Mouse (Mus musculus): ENCODE data around the gene Hmg20a. TPM values are rescaled to one million over a fixed set of nuclear protein-coding genes. Genes with fewer than 3 reads are reported as not detected.

Hmg20a gene
- polyA plus RNA-seq, 1 experiment from 2014 or later = 42.7 TPM

DNA sequence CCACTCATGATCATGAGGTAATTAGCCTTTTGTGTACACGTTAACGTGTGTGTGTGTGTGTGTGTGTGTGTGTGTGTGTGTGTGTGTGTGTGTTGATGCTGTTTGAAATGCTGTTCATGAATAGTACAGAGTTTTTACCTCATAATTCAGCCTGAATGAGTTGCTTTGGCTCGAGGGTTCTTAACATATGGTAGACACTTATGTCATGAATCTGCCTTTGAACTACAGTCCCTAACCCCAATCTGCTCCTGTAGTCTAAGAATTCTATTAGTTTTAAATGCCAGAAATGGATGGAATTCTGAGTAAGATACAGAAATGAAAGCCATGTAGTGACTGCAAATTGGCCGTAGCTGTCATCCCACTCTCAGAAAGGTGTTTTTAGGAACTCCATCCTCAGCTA, 64.2 kb downstream of the Hmg20a start:
- no peak overlapping the region for H3K4me2 ChIP-seq (replicated peaks)
- no peak for ATAC-seq
- H3K27ac ChIP-seq = no peak overlapping the region
- H3K4me1 ChIP-seq (replicated peaks) = no peaks in the 10 kb centered on the region
- H3K9ac ChIP-seq = no peak overlapping the region
- no peaks in the 10 kb centered on the region for H3K27me3 ChIP-seq (replicated peaks)
- WGBS = 87% methylated on average over 4 of the region's 4 CpGs
- no peaks in the 10 kb centered on the region for H3K9me3 ChIP-seq
- H3K4me3 ChIP-seq (replicated peaks) = no peak overlapping the region
- peaks cover 6% of the 10 kb centered on the region; the same call in 1 of the 2 replicates for H3K36me3 ChIP-seq

DNA sequence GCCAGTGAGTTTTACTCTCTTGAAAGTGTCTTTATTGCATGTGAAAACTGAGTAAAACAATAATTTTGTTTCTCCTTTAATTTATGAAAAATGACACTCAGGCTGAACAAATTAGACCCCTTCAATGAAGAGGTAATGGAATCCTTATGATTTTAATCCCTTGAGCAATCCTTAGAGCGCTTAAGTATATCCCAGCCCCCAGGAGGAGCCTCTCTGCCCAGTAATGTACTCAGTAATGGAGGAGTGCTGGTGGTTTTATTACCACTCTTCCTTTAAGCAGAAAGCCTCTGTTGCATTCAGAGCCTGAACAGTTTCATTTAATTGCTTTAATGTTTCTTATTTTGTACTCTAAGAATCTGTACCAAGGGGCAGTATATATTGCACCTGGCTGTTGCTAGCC, 67.0 kb downstream of the Hmg20a start:
- H3K27me3 ChIP-seq (replicated peaks) = no peaks in the 10 kb centered on the region
- no peak overlapping the region for H3K4me2 ChIP-seq (replicated peaks)
- 85% methylated on average over 1 of the region's 1 CpGs for whole genome bisulfite sequencing
- no peak overlapping the region for H3K4me3 ChIP-seq (replicated peaks)
- H3K27ac ChIP-seq = no peak overlapping the region
- no peaks in the 10 kb centered on the region for H3K9me3 ChIP-seq
- no peaks in the 10 kb centered on the region for H3K4me1 ChIP-seq (replicated peaks)
- no peak for ATAC-seq
- H3K9ac ChIP-seq = no peak overlapping the region
- peaks cover 12% of the 10 kb centered on the region for H3K36me3 ChIP-seq

DNA sequence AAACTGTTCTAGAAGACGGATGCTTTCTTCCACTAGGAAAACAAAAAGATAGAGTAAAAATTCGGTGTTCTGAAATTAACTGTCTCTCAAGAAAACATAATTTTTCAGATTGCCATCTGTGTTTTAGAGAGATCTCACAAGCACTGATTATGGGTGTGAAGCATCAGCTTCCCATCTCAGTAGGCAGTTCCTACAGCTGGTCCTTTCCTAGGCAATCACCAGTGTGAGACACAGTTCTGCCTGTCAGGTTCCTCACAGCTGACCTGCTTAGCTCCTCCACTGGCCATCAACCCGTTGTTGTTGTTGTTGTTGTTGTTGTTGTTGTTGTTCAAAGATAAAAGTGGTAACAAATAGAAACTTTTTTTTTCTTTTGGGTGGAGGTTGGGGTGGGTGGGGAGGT, 67.7 kb downstream of the Hmg20a start:
- no peaks in the 10 kb centered on the region for H3K9me3 ChIP-seq
- no peaks in the 10 kb centered on the region for H3K4me1 ChIP-seq (replicated peaks)
- H3K9ac ChIP-seq = no peak overlapping the region
- WGBS = 82% methylated on average over 3 of the region's 3 CpGs
- no peak overlapping the region for H3K27ac ChIP-seq
- no peaks in the 10 kb centered on the region for H3K27me3 ChIP-seq (replicated peaks)
- peaks cover 14% of the 10 kb centered on the region for H3K36me3 ChIP-seq
- ATAC-seq = no peak
- no peak overlapping the region for H3K4me2 ChIP-seq (replicated peaks)
- no peak overlapping the region for H3K4me3 ChIP-seq (replicated peaks)

DNA sequence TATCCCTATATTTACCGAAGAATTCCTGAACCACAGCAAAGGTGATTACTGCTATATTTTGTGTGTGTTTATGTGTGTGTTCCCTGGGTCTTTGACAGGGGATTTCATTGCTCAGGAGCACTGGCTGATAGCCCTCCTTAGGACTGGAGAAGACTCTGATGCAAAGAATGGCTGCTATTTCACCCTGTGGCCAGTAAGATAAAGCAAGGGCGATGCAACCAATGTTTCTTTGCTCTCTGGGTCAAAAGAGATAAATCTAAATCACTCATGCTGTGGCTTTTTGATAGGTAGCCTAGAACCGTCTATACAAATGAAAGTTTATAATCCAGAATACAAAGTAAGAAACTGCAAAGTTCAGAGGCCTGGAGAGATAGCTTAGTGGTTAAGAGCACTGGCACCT, 69.2 kb downstream of the Hmg20a start:
- no peak for ATAC-seq
- Histone ChIP-seq H3K4me3 (replicated peaks) (no peak overlapping the region), H3K27me3 (replicated peaks) (no peaks in the 10 kb centered on the region), H3K9me3 (no peaks in the 10 kb centered on the region), H3K4me2 (replicated peaks) (no peak overlapping the region), H3K36me3 (peaks cover 16% of the 10 kb centered on the region), H3K9ac (no peak overlapping the region), H3K27ac (no peak overlapping the region), H3K4me1 (replicated peaks) (no peaks in the 10 kb centered on the region)
- 91% methylated on average over 3 of the region's 3 CpGs for WGBS

DNA sequence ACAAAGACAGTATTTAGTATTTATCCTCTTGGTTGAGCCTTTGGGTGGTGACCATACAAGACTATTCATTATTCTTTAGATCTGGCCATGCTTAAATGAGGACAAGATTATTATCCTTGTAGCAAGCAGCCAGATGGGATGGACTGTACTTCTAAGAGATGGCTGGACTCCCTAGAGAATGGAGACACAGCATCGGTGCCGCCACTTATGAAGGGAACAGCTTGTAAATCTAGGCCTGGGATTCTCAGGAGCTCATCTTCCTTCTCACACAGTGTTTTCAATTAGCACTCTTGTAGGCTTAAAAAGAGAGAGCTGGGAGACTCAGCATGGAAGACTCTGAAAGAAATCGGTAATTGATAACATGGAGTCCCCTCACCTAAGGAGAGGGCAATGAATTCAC, 74.0 kb downstream of the Hmg20a start:
- WGBS = 85% methylated on average over 3 of the region's 3 CpGs
- Histone ChIP-seq H3K4me1 (replicated peaks) (0 out of 2 replicates have a peak, but pooled peaks cover 8% of the 10 kb centered on the region), H3K4me2 (replicated peaks) (no peak overlapping the region), H3K36me3 (peaks cover 16% of the 10 kb centered on the region), H3K4me3 (replicated peaks) (no peak overlapping the region), H3K9ac (no peak overlapping the region), H3K27me3 (replicated peaks) (no peaks in the 10 kb centered on the region), H3K27ac (0 out of 2 replicates have a peak overlapping the region, but pooled peaks have one; percentile 9), H3K9me3 (no peaks in the 10 kb centered on the region)
- ATAC-seq = no peak

DNA sequence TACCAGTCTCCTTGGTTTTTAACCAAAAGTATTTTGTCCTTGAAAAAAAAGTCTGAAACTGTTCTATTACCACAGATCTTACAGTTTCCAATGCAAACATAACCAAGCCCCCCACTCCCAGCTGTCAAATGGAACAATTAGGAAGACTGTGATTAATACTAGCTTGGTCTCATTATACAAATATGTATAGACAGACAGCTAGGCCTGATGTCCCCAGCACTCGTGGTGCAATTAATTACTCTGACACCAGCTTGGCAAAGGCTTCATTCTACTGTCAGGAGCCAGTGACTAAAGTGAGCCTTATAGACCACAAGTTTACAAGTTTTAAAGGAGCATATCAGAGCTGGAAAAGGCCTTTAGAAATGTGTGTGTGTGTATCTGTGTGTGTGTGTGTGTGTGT, 74.5 kb downstream of the Hmg20a start:
- no peak overlapping the region for H3K27ac ChIP-seq
- H3K36me3 ChIP-seq = peaks cover 16% of the 10 kb centered on the region
- WGBS = 33% methylated on average over 1 of the region's 1 CpGs

DNA sequence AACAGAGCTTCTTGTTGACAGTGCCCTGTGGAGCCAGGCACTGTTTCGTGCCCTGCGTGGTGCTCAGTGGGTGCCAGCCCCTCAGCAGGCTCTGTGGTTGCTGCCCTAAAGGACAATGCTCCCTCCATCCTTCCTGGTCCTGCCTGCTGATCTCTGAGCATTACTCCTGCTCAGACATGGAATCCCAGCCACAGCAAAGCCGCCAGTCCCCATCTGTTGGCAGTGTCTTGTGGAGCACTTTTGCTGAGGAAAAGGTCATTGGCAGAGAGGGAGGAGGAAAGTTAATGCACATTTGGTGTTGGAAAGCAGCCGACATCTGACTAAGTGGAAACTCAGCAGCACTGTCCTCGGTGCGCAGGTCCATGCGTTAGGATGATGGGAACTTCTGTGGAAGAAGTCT, 76.7 kb downstream of the Hmg20a start:
- WGBS = 62% methylated on average over 7 of the region's 7 CpGs
- peaks cover 23% of the 10 kb centered on the region for H3K4me1 ChIP-seq (replicated peaks)
- H3K4me3 ChIP-seq (replicated peaks) = no peak overlapping the region
- no peak overlapping the region for H3K27ac ChIP-seq
- H3K9ac ChIP-seq = no peak overlapping the region
- no peak for ATAC-seq
- no peaks in the 10 kb centered on the region for H3K27me3 ChIP-seq (replicated peaks)
- no peaks in the 10 kb centered on the region for H3K9me3 ChIP-seq
- H3K4me2 ChIP-seq (replicated peaks) = no peak overlapping the region
- peaks cover 11% of the 10 kb centered on the region; the same call in 1 of the 2 replicates for H3K36me3 ChIP-seq

More for the DNA sequence above, 74.5 kb downstream of the Hmg20a start:
- H3K9me3 ChIP-seq = no peaks in the 10 kb centered on the region
- peak; percentile 51; the same call in 1 of the 2 replicates for ATAC-seq
- 0 out of 2 replicates have a peak, but pooled peaks cover 11% of the 10 kb centered on the region for H3K4me1 ChIP-seq (replicated peaks)
- no peak overlapping the region for H3K9ac ChIP-seq
- H3K4me3 ChIP-seq (replicated peaks) = no peak overlapping the region
- no peak overlapping the region for H3K4me2 ChIP-seq (replicated peaks)
- no peaks in the 10 kb centered on the region for H3K27me3 ChIP-seq (replicated peaks)

DNA sequence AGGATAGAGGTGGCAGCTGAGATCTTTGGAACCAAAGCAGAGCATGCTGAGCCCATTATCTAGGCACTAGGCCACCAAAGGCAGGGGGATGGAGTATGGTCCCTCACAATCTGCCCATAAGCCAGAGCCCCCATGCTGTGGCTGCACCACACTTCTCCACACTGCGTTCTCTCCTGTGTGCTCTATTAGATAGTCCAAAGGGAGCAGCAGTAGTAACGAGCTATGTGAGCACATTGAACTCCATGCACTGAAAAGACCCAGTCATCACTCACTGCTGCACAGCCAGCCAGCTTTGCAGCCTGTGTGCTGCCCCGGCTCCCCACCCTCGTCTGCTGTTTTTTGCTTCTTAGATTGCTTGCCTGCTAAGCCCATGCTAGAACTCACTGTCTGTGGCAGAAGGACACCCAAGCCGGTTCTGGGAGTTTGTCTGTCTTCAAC, 77.4 kb downstream of the Hmg20a start:
- Histone ChIP-seq H3K27ac (no peak overlapping the region), H3K27me3 (replicated peaks) (no peaks in the 10 kb centered on the region), H3K4me2 (replicated peaks) (no peak overlapping the region), H3K9ac (no peak overlapping the region), H3K4me1 (replicated peaks) (peaks cover 26% of the 10 kb centered on the region), H3K4me3 (replicated peaks) (no peak overlapping the region), H3K9me3 (no peaks in the 10 kb centered on the region), H3K36me3 (peaks cover 8% of the 10 kb centered on the region; the same call in 1 of the 2 replicates)
- WGBS = 60% methylated on average over 5 of the region's 5 CpGs
- no peak for ATAC-seq

DNA sequence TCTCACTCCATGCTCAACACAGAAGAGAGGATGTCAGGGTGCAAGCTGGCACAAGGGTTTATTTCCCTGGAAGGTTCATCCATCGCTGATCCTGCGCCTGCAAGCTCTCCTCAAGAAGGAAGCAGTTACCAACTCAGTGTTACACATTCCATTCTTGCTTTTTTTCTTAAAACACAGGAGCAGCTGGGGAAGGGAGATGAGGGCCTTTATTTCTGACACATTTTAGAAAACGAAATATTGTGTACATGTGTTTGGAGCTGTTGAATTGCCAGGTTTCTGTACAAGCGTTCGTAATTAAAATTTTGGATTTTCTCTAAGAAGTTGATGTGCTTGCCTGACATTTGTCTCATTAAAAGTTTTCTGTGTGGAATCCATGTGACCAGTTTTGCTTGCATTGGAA, 78.2 kb downstream of the Hmg20a start:
- ATAC-seq = no peak
- Histone ChIP-seq H3K4me3 (replicated peaks) (no peak overlapping the region), H3K4me2 (replicated peaks) (no peak overlapping the region), H3K9ac (no peak overlapping the region), H3K9me3 (no peaks in the 10 kb centered on the region), H3K36me3 (peaks cover 3% of the 10 kb centered on the region; the same call in 1 of the 2 replicates), H3K27me3 (replicated peaks) (no peaks in the 10 kb centered on the region), H3K4me1 (replicated peaks) (peaks cover 33% of the 10 kb centered on the region), H3K27ac (0 out of 2 replicates have a peak overlapping the region, but pooled peaks have one; percentile 36)
- 82% methylated on average over 5 of the region's 5 CpGs for WGBS

DNA sequence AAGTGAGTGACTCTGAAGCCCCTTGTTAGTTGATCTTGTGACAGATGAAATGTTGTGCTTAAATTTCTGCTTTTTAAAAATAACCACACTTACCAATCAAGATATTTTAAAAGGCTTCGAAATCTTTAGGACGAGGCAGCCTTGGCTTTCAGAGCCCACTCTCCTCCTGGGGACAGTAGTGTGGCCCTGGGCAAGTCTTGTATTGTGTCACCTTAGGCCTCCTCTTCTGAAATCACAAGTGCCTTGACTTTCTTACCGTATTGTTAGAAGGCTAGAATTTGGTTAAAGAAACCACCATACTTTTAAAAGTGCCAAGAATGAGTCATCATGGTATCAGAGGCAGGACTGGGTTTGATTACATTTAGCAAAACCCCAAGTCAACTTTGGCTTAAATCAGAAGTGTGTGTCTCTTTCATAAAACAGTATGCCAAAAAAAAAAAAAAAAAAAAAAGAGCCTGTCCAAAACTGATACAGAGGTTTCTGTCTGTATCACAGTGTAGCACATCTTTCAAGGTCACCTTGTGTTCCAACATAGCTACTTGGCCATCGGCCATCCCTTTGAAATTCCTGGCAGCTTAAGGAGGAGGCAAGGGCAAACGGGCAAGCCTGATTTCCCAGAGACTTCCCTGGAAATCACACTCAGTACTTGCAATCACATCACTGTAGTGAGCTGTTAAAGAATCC, 78.9 kb downstream of the Hmg20a start:
- WGBS = 68% methylated on average over 5 of the region's 5 CpGs
- Histone ChIP-seq H3K4me1 (replicated peaks) (peaks cover 37% of the 10 kb centered on the region), H3K9ac (no peak overlapping the region), H3K36me3 (0 out of 2 replicates have a peak, but pooled peaks cover 2% of the 10 kb centered on the region), H3K4me3 (replicated peaks) (no peak overlapping the region), H3K27me3 (replicated peaks) (no peaks in the 10 kb centered on the region), H3K4me2 (replicated peaks) (no peak overlapping the region), H3K9me3 (no peaks in the 10 kb centered on the region), H3K27ac (no peak overlapping the region)
- no peak for ATAC-seq

DNA sequence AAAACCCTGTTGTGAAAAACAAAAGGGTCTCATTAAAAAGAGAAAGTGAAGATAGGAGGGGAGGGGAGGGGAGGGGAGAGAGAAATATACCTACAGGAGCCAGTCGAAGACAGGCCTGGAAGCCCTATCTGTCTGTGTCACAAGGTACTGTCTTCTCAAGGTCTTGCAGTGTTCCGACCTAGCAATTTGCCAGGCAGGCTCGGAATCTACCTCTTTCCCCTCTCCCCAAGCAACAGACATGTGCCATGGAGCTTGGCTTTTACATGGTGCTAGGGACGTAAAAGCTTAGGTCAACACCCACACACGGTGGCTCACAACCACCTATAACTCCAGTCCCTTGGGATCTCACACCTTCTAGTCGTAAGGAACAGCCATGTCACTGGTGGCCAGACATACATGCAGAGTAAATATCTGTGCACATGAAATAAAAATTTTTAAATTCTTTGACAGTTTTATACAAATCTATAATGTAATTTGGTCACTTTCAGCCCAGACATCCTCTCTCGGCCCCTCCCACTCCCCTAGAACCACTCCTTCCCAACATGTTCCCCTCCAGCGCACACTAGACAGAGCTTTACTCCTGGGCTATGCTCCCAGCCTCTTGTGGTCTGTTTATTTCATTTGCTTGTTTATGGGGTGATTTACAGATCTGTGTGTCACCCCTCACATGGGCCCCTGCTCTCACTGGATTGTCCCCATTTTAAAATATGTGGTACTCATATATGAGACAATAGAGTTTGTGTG, 81.1 kb downstream of the Hmg20a start:
- Histone ChIP-seq H3K27ac (no peak overlapping the region), H3K27me3 (replicated peaks) (no peaks in the 10 kb centered on the region), H3K9me3 (no peaks in the 10 kb centered on the region), H3K9ac (no peak overlapping the region), H3K4me2 (replicated peaks) (no peak overlapping the region), H3K4me1 (replicated peaks) (peaks cover 47% of the 10 kb centered on the region), H3K36me3 (0 out of 2 replicates have a peak, but pooled peaks cover 2% of the 10 kb centered on the region), H3K4me3 (replicated peaks) (no peak overlapping the region)
- ATAC-seq = no peak
- 83% methylated on average over 8 of the region's 8 CpGs for WGBS

DNA sequence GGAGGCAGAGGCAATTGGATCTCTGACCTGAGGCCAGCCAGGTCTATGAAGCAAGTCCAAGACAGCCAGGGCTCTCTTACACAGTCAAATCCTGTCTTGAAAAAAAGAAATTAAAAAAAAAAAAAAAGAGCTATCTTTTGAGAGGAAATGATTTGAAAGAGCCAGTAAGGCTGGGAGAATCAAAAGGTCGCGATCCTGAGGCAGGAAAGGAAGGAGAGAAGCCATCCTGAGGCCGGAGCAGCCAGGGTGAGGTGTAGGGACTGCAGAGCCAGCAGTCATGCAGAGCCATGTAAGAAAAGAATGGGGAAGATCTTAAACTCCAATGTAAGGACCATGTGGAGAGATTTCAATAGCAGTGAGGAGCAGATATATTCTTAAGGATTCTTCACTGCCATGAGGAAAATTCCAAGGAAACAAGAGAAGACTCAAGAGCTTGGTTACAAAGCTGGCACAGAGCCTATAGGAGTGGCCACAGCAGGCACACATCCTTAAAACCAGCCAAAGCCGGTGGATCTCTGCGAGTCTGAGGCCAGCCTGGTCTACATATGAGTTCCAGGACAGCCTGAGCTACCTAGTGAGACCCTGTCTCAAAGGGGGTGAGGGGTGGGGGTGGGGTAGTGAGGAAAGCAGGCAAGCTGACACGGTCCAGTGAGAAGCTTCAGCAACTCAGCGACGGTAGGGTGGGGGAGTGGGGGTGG, 82.6 kb downstream of the Hmg20a start:
- Histone ChIP-seq H3K27me3 (replicated peaks) (no peaks in the 10 kb centered on the region), H3K4me3 (replicated peaks) (no peak overlapping the region), H3K36me3 (0 out of 2 replicates have a peak, but pooled peaks cover under 1% of the 10 kb centered on the region), H3K9me3 (no peaks in the 10 kb centered on the region), H3K9ac (no peak overlapping the region), H3K4me2 (replicated peaks) (no peak overlapping the region), H3K4me1 (replicated peaks) (peaks cover 55% of the 10 kb centered on the region), H3K27ac (peak overlapping the region; percentile 44)
- WGBS = 76% methylated on average over 8 of the region's 8 CpGs
- ATAC-seq = no peak
